9 mouse cellular contexts compared by ENCODE assay signal in genomic region chr3:92907571-92907970, GRCm38 (mm10). TPM values are rescaled to one million over a fixed set of nuclear protein-coding genes. Genes with fewer than 3 reads are reported as not detected.
DNase-seq lines count a peak whose midpoint lies in the region; ATAC-seq and TF ChIP-seq lines count a peak whose summit lies in the region.
"Had no signal": no experiment of that assay in that cellular context is flagged by ENCODE, and none has a peak within 500 bp of the region (broad histone marks: within the 10 kb centered on the region; RNA-seq: fewer than 3 reads in every experiment).

No protein-coding gene starts in this region.

- no peak overlapping the region for H3K4me2 ChIP-seq in kidney, postnatal 0 days (ENCODE audit: low read length)
- no peak overlapping the region for H3K4me2 ChIP-seq in kidney, embryonic 14.5 days (replicated peaks; ENCODE audit: low read depth, low read length)
- H3K4me2 ChIP-seq in hindbrain, embryonic 13.5 days, result no peak overlapping the region

- H3K36me3 ChIP-seq in kidney, postnatal 0 days (ENCODE audit: insufficient read depth, low read length), result no peaks in the 10 kb centered on the region
- no peaks in the 10 kb centered on the region for H3K36me3 ChIP-seq in kidney, embryonic 14.5 days (ENCODE audit: control insufficient read depth, insufficient read depth, low read length)
- H3K36me3 ChIP-seq in C2C12 (ENCODE audit: control insufficient read depth, insufficient read depth), result no peaks in the 10 kb centered on the region
- H3K36me3 ChIP-seq in hindbrain, embryonic 13.5 days, result no peaks in the 10 kb centered on the region

- no peak overlapping the region for H3K4me3 ChIP-seq in kidney, postnatal 0 days (replicated peaks; ENCODE audit: low read depth, low read length)
- no peak overlapping the region for H3K4me3 ChIP-seq in kidney, embryonic 14.5 days (ENCODE audit: low read length)
- H3K4me3 ChIP-seq in C2C12 (ENCODE audit: insufficient read depth, poor library complexity, severe bottlenecking), result no peak overlapping the region
- no peak overlapping the region for H3K4me3 ChIP-seq in hindbrain, embryonic 13.5 days

- DNase-seq in kidney, postnatal 0 days (ENCODE audit: low spot score), result peak; percentile 71
- DNase-seq in NIH3T3 (ENCODE audit: low read depth), result peak; percentile 59
- peak; percentile 8 for DNase-seq in right cerebral cortex, postnatal 4 days
- DNase-seq in gastrocnemius, adult 18-20 months (ENCODE audit: low spot score), result no peak

- no peaks in the 10 kb centered on the region for H3K79me3 ChIP-seq in C2C12 (ENCODE audit: low read depth)

- H3K9ac ChIP-seq in kidney, postnatal 0 days (ENCODE audit: low read depth, low read length), result no peak overlapping the region
- no peak overlapping the region for H3K9ac ChIP-seq in kidney, embryonic 14.5 days (ENCODE audit: low read depth, low read length)
- H3K9ac ChIP-seq in hindbrain, embryonic 13.5 days, result no peak overlapping the region

- H3K27me3 ChIP-seq in kidney, postnatal 0 days (ENCODE audit: insufficient read depth, low read length), result no peaks in the 10 kb centered on the region
- no peaks in the 10 kb centered on the region for H3K27me3 ChIP-seq in kidney, embryonic 14.5 days (ENCODE audit: control insufficient read depth, insufficient read depth, low read length)
- no peaks in the 10 kb centered on the region for H3K27me3 ChIP-seq in C2C12 (ENCODE audit: control insufficient read depth, insufficient read depth, insufficient read length)
- H3K27me3 ChIP-seq in hindbrain, embryonic 13.5 days, result no peaks in the 10 kb centered on the region

- H3K27ac ChIP-seq in kidney, postnatal 0 days, result no peak overlapping the region
- no peak overlapping the region for H3K27ac ChIP-seq in kidney, embryonic 14.5 days (ENCODE audit: low read depth, low read length)
- no peak overlapping the region for H3K27ac ChIP-seq in hindbrain, embryonic 13.5 days

- 0 out of 2 replicates have a peak, but pooled peaks have one; percentile 52 for ATAC-seq in kidney, postnatal 0 days (replicated peaks; ENCODE audit: low FRiP score, low read depth)
- ATAC-seq in kidney, embryonic 14.5 days (ENCODE audit: low FRiP score, low TSS enrichment), result no peak
- ATAC-seq in hindbrain, embryonic 13.5 days (ENCODE audit: low FRiP score), result peak; percentile 63; the same call in 1 of the 2 replicates
- no peak for ATAC-seq in megakaryocyte-erythroid progenitor cell, adult 5-6 weeks (replicated peaks; ENCODE audit: low FRiP score, low TSS enrichment, poor library complexity, severe bottlenecking)

- no peak overlapping the region for H3ac ChIP-seq in C2C12 (ENCODE audit: control insufficient read depth, insufficient read length, low read depth)

- H3K79me2 ChIP-seq in C2C12 (ENCODE audit: control insufficient read depth, insufficient read depth), result no peaks in the 10 kb centered on the region

- TF ChIP-seq CTCF in kidney, postnatal 0 days (IDR thresholded peaks at IDR 0.05; ENCODE audit: low read depth), result peak; percentile 68
- peak; percentile 29 for TF ChIP-seq CTCF in C2C12 (IDR thresholded peaks at IDR 0.05; ENCODE audit: control insufficient read depth, insufficient read depth, insufficient read length)

- 19% methylated on average over 4 of the region's 4 CpGs for WGBS in kidney, postnatal 0 days
- 25% methylated on average over 4 of the region's 4 CpGs for WGBS in kidney, embryonic 14.5 days
- 26% methylated on average over 4 of the region's 4 CpGs for WGBS in hindbrain, embryonic 13.5 days

- no peaks in the 10 kb centered on the region for H3K4me1 ChIP-seq in kidney, postnatal 0 days (replicated peaks; ENCODE audit: insufficient read depth, low read length)
- H3K4me1 ChIP-seq in kidney, embryonic 14.5 days (ENCODE audit: control insufficient read depth, insufficient read depth, low read length), result no peaks in the 10 kb centered on the region
- H3K4me1 ChIP-seq in hindbrain, embryonic 13.5 days (replicated peaks), result no peaks in the 10 kb centered on the region

- H3K9me3 ChIP-seq in kidney, postnatal 0 days (replicated peaks; ENCODE audit: low read length), result no peaks in the 10 kb centered on the region
- H3K9me3 ChIP-seq in kidney, embryonic 14.5 days (ENCODE audit: control insufficient read depth, low read length), result no peaks in the 10 kb centered on the region
- no peaks in the 10 kb centered on the region for H3K9me3 ChIP-seq in hindbrain, embryonic 13.5 days

TF ChIP-seq in C2C12, 6 proteins besides CTCF, POLR2A, EP300 and RAD21:
- TF ChIP-seq USF1 (IDR thresholded peaks at IDR 0.05; ENCODE audit: low read depth) (no peak), CEBPB (IDR thresholded peaks at IDR 0.05; ENCODE audit: low read depth) (no peak), MYOD1 (IDR thresholded peaks at IDR 0.05; ENCODE audit: control insufficient read depth, insufficient read length, low read depth) (no peak), MYOG (IDR thresholded peaks at IDR 0.05; ENCODE audit: control insufficient read depth, extremely low read depth, insufficient read length) (no peak), MAX (IDR thresholded peaks at IDR 0.05) (no peak), FOSL1 (IDR thresholded peaks at IDR 0.05; ENCODE audit: insufficient read depth, low read length, poor library complexity, severe bottlenecking) (no peak)
TF ChIP-seq in C2C12: peak in this region for 0.

RNA-seq across cellular contexts. Expression of gene Lce3a, which starts 18.5 kb away (rescaled TPM):
- not detected in 2 replicates for polyA plus RNA-seq in kidney, postnatal 0 days (2015; fragmentation: Nextera tagmentation; extraction: Ambion mirVana)
- not detected in 2 replicates for polyA plus RNA-seq in kidney, embryonic 14.5 days (2014; fragmentation: Nextera tagmentation; extraction: Ambion mirVana)
- polyA plus RNA-seq in C2C12 (2012; fragmentation: generic; extraction: Trizol), result not detected
- polyA plus RNA-seq in hindbrain, embryonic 13.5 days (2015; fragmentation: Nextera tagmentation; extraction: Ambion mirVana), result not detected in 2 replicates
- total RNA-seq in gastrocnemius, adult 18-20 months (2021), result not detected
- total RNA-seq in megakaryocyte-erythroid progenitor cell, adult 5-6 weeks (2014; fragmentation: Nextera tagmentation), result not detected in 2 replicates
- total RNA-seq in megakaryocyte-erythroid progenitor cell, adult 5-6 weeks (2017), result not detected in 2 replicates
- polyA plus RNA-seq: large intestine, adult 2 months had no signal

RNA-seq across cellular contexts. Expression of gene Lce3b, which starts 25.2 kb away (rescaled TPM):
- not detected in 2 replicates for polyA plus RNA-seq in kidney, postnatal 0 days (2015; fragmentation: Nextera tagmentation; extraction: Ambion mirVana)
- polyA plus RNA-seq in kidney, embryonic 14.5 days (2014; fragmentation: Nextera tagmentation; extraction: Ambion mirVana), result not detected in 2 replicates
- polyA plus RNA-seq in C2C12 (2012; fragmentation: generic; extraction: Trizol), result not detected
- polyA plus RNA-seq in hindbrain, embryonic 13.5 days (2015; fragmentation: Nextera tagmentation; extraction: Ambion mirVana), result not detected in 2 replicates
- total RNA-seq in gastrocnemius, adult 18-20 months (2021), result not detected
- not detected in 2 replicates for total RNA-seq in megakaryocyte-erythroid progenitor cell, adult 5-6 weeks (2014; fragmentation: Nextera tagmentation)
- total RNA-seq in megakaryocyte-erythroid progenitor cell, adult 5-6 weeks (2017), result not detected in 2 replicates
- polyA plus RNA-seq: large intestine, adult 2 months had no signal

RNA-seq across cellular contexts. Expression of gene Lce3c, which starts 36.7 kb away (rescaled TPM):
- not detected in 2 replicates for polyA plus RNA-seq in kidney, postnatal 0 days (2015; fragmentation: Nextera tagmentation; extraction: Ambion mirVana)
- polyA plus RNA-seq in kidney, embryonic 14.5 days (2014; fragmentation: Nextera tagmentation; extraction: Ambion mirVana), result not detected in 2 replicates
- not detected for polyA plus RNA-seq in C2C12 (2012; fragmentation: generic; extraction: Trizol)
- polyA plus RNA-seq in hindbrain, embryonic 13.5 days (2015; fragmentation: Nextera tagmentation; extraction: Ambion mirVana), result not detected in 2 replicates
- total RNA-seq in gastrocnemius, adult 18-20 months (2021), result not detected
- total RNA-seq in megakaryocyte-erythroid progenitor cell, adult 5-6 weeks (2014; fragmentation: Nextera tagmentation), result not detected in 2 replicates
- total RNA-seq in megakaryocyte-erythroid progenitor cell, adult 5-6 weeks (2017), result not detected in 2 replicates
- polyA plus RNA-seq: large intestine, adult 2 months had no signal

RNA-seq across cellular contexts. Expression of gene 2310050C09Rik, which starts 37.6 kb away (rescaled TPM):
- polyA plus RNA-seq in kidney, postnatal 0 days (2015; fragmentation: Nextera tagmentation; extraction: Ambion mirVana), result not detected in 2 replicates
- polyA plus RNA-seq in kidney, embryonic 14.5 days (2014; fragmentation: Nextera tagmentation; extraction: Ambion mirVana), result not detected in 2 replicates
- polyA plus RNA-seq in C2C12 (2012; fragmentation: generic; extraction: Trizol), result not detected
- polyA plus RNA-seq in hindbrain, embryonic 13.5 days (2015; fragmentation: Nextera tagmentation; extraction: Ambion mirVana), result not detected in 2 replicates
- total RNA-seq in gastrocnemius, adult 18-20 months (2021), result not detected
- not detected in 2 replicates for total RNA-seq in megakaryocyte-erythroid progenitor cell, adult 5-6 weeks (2014; fragmentation: Nextera tagmentation)
- not detected in 2 replicates for total RNA-seq in megakaryocyte-erythroid progenitor cell, adult 5-6 weeks (2017)
- polyA plus RNA-seq: large intestine, adult 2 months had no signal

RNA-seq across cellular contexts. Expression of gene Lce3d, which starts 49.6 kb away (rescaled TPM):
- not detected in 2 replicates for polyA plus RNA-seq in kidney, postnatal 0 days (2015; fragmentation: Nextera tagmentation; extraction: Ambion mirVana)
- polyA plus RNA-seq in kidney, embryonic 14.5 days (2014; fragmentation: Nextera tagmentation; extraction: Ambion mirVana), result not detected in 2 replicates
- polyA plus RNA-seq in C2C12 (2012; fragmentation: generic; extraction: Trizol), result not detected
- polyA plus RNA-seq in hindbrain, embryonic 13.5 days (2015; fragmentation: Nextera tagmentation; extraction: Ambion mirVana), result not detected in 2 replicates
- total RNA-seq in gastrocnemius, adult 18-20 months (2021), result not detected
- not detected in 2 replicates for total RNA-seq in megakaryocyte-erythroid progenitor cell, adult 5-6 weeks (2014; fragmentation: Nextera tagmentation)
- not detected in 2 replicates for total RNA-seq in megakaryocyte-erythroid progenitor cell, adult 5-6 weeks (2017)
- polyA plus RNA-seq: large intestine, adult 2 months had no signal

Comparison
In these comparisons a context has a peak if more than half of its experiments do, and no peak if none do; other contexts are left out.
1. ATAC-seq: peak in kidney, postnatal 0 days (single experiment) and hindbrain, embryonic 13.5 days (single experiment); none in kidney, embryonic 14.5 days (single experiment) and megakaryocyte-erythroid progenitor cell, adult 5-6 weeks (single experiment).